Mouse (Mus musculus) layer of hippocampus, adult 9-11 months (tissue): ENCODE measurements at regions not wholly inside any gene's neighbourhood (a gene's known extent, or its start where the extent isn't known, plus 50 kb on each side); places are given as distances from the start of the nearest gene placed in this dataset.

Source experiments
- DNase-seq: peaks from one replicate; pipeline ENCODE4 v3.0.0; 2022

GRCm38 (mm10) chr14:112465096-112465495 is 790.2 kb downstream of the Slitrk5 start:
- DNase-seq = peak; percentile 26

DNA sequence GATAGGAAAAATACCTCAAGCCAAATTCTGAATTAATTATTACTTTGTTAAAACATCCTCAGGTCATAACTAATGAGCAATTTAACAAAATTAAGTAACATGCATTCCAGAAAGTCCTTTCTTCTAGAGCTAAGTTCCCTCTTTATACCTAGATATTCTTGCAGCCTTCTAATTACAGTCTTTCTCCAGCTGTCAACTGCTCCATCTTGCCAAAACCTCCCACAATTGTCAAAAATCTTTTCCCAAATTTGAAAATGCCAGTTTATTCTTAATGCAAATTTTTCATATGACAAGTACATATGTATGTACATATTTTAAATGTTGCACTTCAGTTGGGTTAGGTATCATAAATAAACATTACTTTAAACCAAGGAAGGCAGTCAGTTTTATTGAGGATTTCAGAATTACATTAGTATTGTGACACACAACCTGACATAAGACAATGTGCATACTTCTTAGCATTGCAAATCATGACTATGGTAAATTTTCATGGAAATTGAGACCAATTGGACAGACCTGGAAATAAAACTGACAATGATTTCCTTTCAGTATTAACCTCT is 791.5 kb downstream of the Slitrk5 start:
- no peak for DNase-seq

DNA sequence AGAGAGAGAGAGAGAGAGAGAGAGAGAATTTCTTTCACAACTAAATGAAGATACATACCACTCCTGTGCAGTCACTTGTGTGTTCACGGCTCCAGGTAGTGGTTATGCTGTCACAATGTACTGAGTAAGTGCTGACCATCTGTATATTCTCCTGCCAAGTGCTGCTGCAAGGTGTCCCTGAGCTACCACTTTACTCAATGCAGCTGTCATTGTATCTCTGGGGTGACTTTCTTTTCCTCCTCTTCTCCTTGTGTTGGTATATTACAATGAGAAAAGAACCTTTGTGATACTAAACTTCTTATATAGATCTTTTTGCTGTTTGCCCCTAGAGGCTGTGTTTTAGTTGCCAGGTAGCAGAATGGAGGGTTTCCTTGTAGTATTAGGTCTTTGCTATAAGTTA is 800.6 kb downstream of the Slitrk5 start:
- no peak for DNase-seq
